Mouse (Mus musculus) erythroblast, adult 5-6 weeks (primary cell): ENCODE results near the gene Olfr159. TPM values are rescaled to one million over a fixed set of nuclear protein-coding genes. Genes with fewer than 3 reads are reported as not detected.

Experiments used
- ATAC-seq: replicated peaks from 2 replicates; pipeline ENCODE4 v1.8.0; 2016; ENCODE audit warnings: moderate number of reproducible peaks, mild to moderate bottlenecking, moderate TSS enrichment, inconsistent platforms; ENCODE audit not compliant: poor library complexity, low FRiP score, severe bottlenecking
- total RNA-seq, 2 experiments: library from RNA; stranded (forward) in 1 of 2; stranded (reverse) in 1 of 2; fragments of 150-400 nt in 1 of 2; fragments of 200-764, 138-1000 nt in 1 of 2; gene quantifications; 2 replicates each; pipeline versions ENCODE4 v1.2.3 to v1.2.4; 2015 to 2017; ENCODE audit warnings: low replicate concordance in 2 of 2

The Olfr159 gene
- total RNA-seq, 2 experiments from 2014 or later: not detected

GRCm38 (mm10) chr4:43730750-43731297 is 40.0 kb downstream of the Olfr159 start:
- ATAC-seq: no peak

GRCm38 (mm10) chr4:43729794-43730550 is 40.8 kb downstream of the Olfr159 start, which contains the start of gene Spaar:
Spaar (plus strand) TSS chr4:43730034.
- ATAC-seq: no peak

DNA sequence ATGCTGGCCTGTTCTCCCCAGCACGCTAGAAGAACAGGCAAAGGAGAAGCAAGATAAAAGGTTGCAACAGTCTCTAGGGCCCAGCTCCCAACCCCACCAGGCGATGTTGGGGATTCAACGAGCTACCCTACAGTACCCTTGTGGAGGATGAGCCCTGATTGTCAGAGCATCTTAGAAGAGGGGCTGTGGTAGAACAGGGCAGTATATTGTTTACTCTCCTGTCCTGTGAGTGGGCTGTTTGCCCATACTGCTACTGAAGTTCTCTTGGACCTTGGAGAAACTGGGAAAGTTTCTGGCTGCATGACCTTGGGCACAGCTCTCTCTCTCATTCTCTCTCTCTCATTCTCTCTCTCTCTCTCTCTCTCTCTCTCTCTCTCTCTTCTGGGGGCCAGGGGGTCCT is 41.7 kb downstream of the Olfr159 start:
- no peak for ATAC-seq

DNA sequence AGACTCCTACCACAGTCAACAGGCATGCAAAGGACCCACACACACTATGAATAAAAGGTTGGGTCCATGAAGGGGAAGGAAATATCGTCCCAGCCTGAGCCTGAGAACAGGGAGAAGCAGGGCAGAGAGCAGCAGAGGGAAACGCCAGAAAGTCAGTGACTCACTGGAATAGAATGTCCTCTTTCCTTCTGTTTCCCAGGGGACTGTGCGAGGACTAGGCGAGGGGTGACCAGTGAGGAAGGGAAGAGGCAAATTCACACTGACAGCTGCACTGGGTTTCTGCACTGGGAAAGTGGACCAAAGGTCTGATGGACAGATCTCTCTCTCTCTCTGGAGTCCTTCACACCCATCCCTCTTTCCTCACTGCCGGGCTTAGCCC is 42.2 kb downstream of the Olfr159 start:
- ATAC-seq: no peak

DNA sequence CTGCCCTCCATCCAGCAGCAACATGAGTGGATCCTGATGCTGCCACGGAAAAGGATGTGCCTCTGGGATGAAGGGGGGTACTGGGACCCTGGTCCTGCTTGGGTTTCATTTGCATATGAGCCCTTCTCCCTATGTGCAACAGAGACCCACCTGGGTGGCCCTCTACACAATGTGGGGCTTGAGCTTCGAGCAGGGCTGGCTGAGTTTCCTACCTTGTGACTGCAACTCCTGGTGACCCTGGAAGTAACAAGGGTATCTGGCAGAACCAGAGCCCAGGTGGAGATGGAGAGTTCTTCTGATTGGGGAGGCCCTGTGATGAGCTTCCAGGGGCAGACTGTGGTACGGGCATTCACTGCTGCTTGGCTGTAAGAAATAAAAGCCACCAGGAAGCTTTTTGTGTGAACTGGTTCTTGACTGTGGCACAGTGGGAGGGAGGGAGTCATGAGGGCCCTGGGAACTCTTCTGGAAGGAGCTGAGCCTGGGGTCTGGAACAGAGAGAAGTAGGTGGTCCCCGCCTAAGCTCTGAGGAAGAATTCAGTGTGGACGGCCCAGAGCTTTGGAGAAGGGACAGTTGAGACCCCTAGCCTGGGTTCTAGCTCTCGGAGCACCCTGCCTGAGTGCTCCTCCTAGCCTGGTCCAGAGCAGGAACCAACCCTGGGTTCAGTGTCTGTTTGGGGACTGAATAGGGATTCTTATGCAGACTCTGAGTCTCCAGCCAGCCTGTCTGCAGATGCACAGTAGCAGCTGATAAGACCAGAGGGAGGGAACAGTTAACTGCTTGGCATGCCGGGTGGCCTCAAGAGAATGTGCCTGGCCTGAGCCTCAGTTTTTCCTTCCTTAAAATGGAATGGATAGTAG is 42.9 kb downstream of the Olfr159 start:
- ATAC-seq: no peak

- no peak for ATAC-seq
Observed at GRCm38 (mm10) chr4:43726995-43727394, 43.8 kb downstream of the Olfr159 start, which contains the start of gene Hrct1. Hrct1 (plus strand) TSS chr4:43727188.

GRCm38 (mm10) chr4:43726228-43726993 is 44.4 kb downstream of the Olfr159 start:
- no peak for ATAC-seq

GRCm38 (mm10) chr4:43724764-43725163 is 46.0 kb downstream of the Olfr159 start:
- no peak for ATAC-seq

- no peak for ATAC-seq
Observed at GRCm38 (mm10) chr4:43722191-43722590, 48.6 kb downstream of the Olfr159 start.

- ATAC-seq: no peak
Observed at GRCm38 (mm10) chr4:43720491-43721228, 50.1 kb downstream of the Olfr159 start.

Other genes with a start within 250 kb of the Olfr159 start
- gene Tpm2, start 247.2 kb downstream of the Olfr159 start, total RNA-seq (2015; ENCODE audit: low replicate concordance): not detected in 2 replicates
- gene Tpm2, start 247.2 kb downstream of the Olfr159 start, total RNA-seq (2017; ENCODE audit: low replicate concordance): 3.3 and 4.9 TPM in 2 replicates
- gene Creb3, start 208.7 kb downstream of the Olfr159 start, total RNA-seq (2015; ENCODE audit: low replicate concordance): 1.7 and 6.7 TPM in 2 replicates
- 35.8 and 52.6 TPM in 2 replicates for gene Creb3, start 208.7 kb downstream of the Olfr159 start, total RNA-seq (2017; ENCODE audit: low replicate concordance)
- 47.8 and 86.3 TPM in 2 replicates for gene Tln1, start 208.3 kb downstream of the Olfr159 start, total RNA-seq (2015; ENCODE audit: low replicate concordance)
- gene Tln1, start 208.3 kb downstream of the Olfr159 start, total RNA-seq (2017; ENCODE audit: low replicate concordance): 197 and 262 TPM in 2 replicates
- 8.6 and 10.6 TPM in 2 replicates for gene Rgp1, start 192.3 kb downstream of the Olfr159 start, total RNA-seq (2015; ENCODE audit: low replicate concordance)
- 5.7 and 8.9 TPM in 2 replicates for gene Rgp1, start 192.3 kb downstream of the Olfr159 start, total RNA-seq (2017; ENCODE audit: low replicate concordance)
- gene Gba2, start 192.1 kb downstream of the Olfr159 start, total RNA-seq (2015; ENCODE audit: low replicate concordance): 4.2 and 7.3 TPM in 2 replicates
- gene Gba2, start 192.1 kb downstream of the Olfr159 start, total RNA-seq (2017; ENCODE audit: low replicate concordance): 7.4 and 12.0 TPM in 2 replicates
- gene Msmp, start 186.5 kb downstream of the Olfr159 start, total RNA-seq (2015; ENCODE audit: low replicate concordance): not detected in 2 replicates
- not detected in 2 replicates for gene Msmp, start 186.5 kb downstream of the Olfr159 start, total RNA-seq (2017; ENCODE audit: low replicate concordance)
- not detected in 2 replicates for gene Npr2, start 139.1 kb downstream of the Olfr159 start, total RNA-seq (2015; ENCODE audit: low replicate concordance)
- gene Npr2, start 139.1 kb downstream of the Olfr159 start, total RNA-seq (2017; ENCODE audit: low replicate concordance): 1.9 TPM in 1 of 2 replicates, not detected in the other
- gene Spag8, start 117.4 kb downstream of the Olfr159 start, total RNA-seq (2015; ENCODE audit: low replicate concordance): not detected in 2 replicates
- gene Spag8, start 117.4 kb downstream of the Olfr159 start, total RNA-seq (2017; ENCODE audit: low replicate concordance): not detected in 2 replicates
- gene Hint2, start 114.5 kb downstream of the Olfr159 start, total RNA-seq (2015; ENCODE audit: low replicate concordance): 2.9 and 9.6 TPM in 2 replicates
- gene Hint2, start 114.5 kb downstream of the Olfr159 start, total RNA-seq (2017; ENCODE audit: low replicate concordance): 13.6 and 18.1 TPM in 2 replicates
- 3.8 TPM in 1 of 2 replicates, not detected in the other for gene Tmem8b, start 102.0 kb downstream of the Olfr159 start, total RNA-seq (2015; ENCODE audit: low replicate concordance)
- gene Tmem8b, start 102.0 kb downstream of the Olfr159 start, total RNA-seq (2017; ENCODE audit: low replicate concordance): 0.42 TPM in 1 of 2 replicates, not detected in the other
- not detected in 2 replicates for gene Fam221b, start 101.9 kb downstream of the Olfr159 start, total RNA-seq (2015; ENCODE audit: low replicate concordance)
- gene Fam221b, start 101.9 kb downstream of the Olfr159 start, total RNA-seq (2017; ENCODE audit: low replicate concordance): 0.70 TPM in 1 of 2 replicates, not detected in the other
- gene Olfr70, start 70.2 kb downstream of the Olfr159 start, total RNA-seq (2015; ENCODE audit: low replicate concordance): not detected in 2 replicates
- gene Olfr70, start 70.2 kb downstream of the Olfr159 start, total RNA-seq (2017; ENCODE audit: low replicate concordance): 0.70 TPM in 1 of 2 replicates, not detected in the other
- not detected in 2 replicates for gene Olfr71, start 60.8 kb downstream of the Olfr159 start, total RNA-seq (2015; ENCODE audit: low replicate concordance)
- not detected in 2 replicates for gene Olfr71, start 60.8 kb downstream of the Olfr159 start, total RNA-seq (2017; ENCODE audit: low replicate concordance)
- not detected in 2 replicates for gene Hrct1, start 43.8 kb downstream of the Olfr159 start, total RNA-seq (2015; ENCODE audit: low replicate concordance)
- gene Hrct1, start 43.8 kb downstream of the Olfr159 start, total RNA-seq (2017; ENCODE audit: low replicate concordance): not detected in 2 replicates
- gene Spaar, start 41.0 kb downstream of the Olfr159 start, total RNA-seq (2015; ENCODE audit: low replicate concordance): not detected in 2 replicates
- gene Spaar, start 41.0 kb downstream of the Olfr159 start, total RNA-seq (2017; ENCODE audit: low replicate concordance): not detected in 2 replicates
- not detected in 2 replicates for gene Olfr156, start 52.9 kb upstream of the Olfr159 start, total RNA-seq (2015; ENCODE audit: low replicate concordance)
- gene Olfr156, start 52.9 kb upstream of the Olfr159 start, total RNA-seq (2017; ENCODE audit: low replicate concordance): not detected in 2 replicates
- not detected in 2 replicates for gene Olfr157, start 69.2 kb upstream of the Olfr159 start, total RNA-seq (2015; ENCODE audit: low replicate concordance)
- not detected in 2 replicates for gene Olfr157, start 69.2 kb upstream of the Olfr159 start, total RNA-seq (2017; ENCODE audit: low replicate concordance)
- gene Olfr155, start 80.6 kb upstream of the Olfr159 start, total RNA-seq (2015; ENCODE audit: low replicate concordance): not detected in 2 replicates
- gene Olfr155, start 80.6 kb upstream of the Olfr159 start, total RNA-seq (2017; ENCODE audit: low replicate concordance): not detected in 2 replicates
- gene Reck, start 104.5 kb upstream of the Olfr159 start, total RNA-seq (2015; ENCODE audit: low replicate concordance): 1.2 and 5.4 TPM in 2 replicates
- gene Reck, start 104.5 kb upstream of the Olfr159 start, total RNA-seq (2017; ENCODE audit: low replicate concordance): 0.77 and 6.4 TPM in 2 replicates
- 10.8 and 19.2 TPM in 2 replicates for gene Glipr2, start 186.4 kb upstream of the Olfr159 start, total RNA-seq (2015; ENCODE audit: low replicate concordance)
- 26.5 and 30.4 TPM in 2 replicates for gene Glipr2, start 186.4 kb upstream of the Olfr159 start, total RNA-seq (2017; ENCODE audit: low replicate concordance)
- not detected in 2 replicates for gene Ccin, start 212.5 kb upstream of the Olfr159 start, total RNA-seq (2015; ENCODE audit: low replicate concordance)
- not detected in 2 replicates for gene Ccin, start 212.5 kb upstream of the Olfr159 start, total RNA-seq (2017; ENCODE audit: low replicate concordance)
- gene Clta, start 233.4 kb upstream of the Olfr159 start, total RNA-seq (2015; ENCODE audit: low replicate concordance): 79.6 and 87.6 TPM in 2 replicates
- 85.4 and 105 TPM in 2 replicates for gene Clta, start 233.4 kb upstream of the Olfr159 start, total RNA-seq (2017; ENCODE audit: low replicate concordance)